Mouse (Mus musculus) cerebellum, adult 9-11 months (tissue): ENCODE results near the gene Snx3.

Source experiments
- DNase-seq: peaks from one replicate; pipeline ENCODE4 v3.0.0; 2022

The Snx3 gene

GRCm38 (mm10) chr10:42501775-42502348 is at the start of gene Snx3:
TSS of gene Snx3 (plus strand) at chr10:42502030.
- DNase-seq = peak; percentile 98

- no peak for DNase-seq
Observed at GRCm38 (mm10) chr10:42454266-42454665, 47.6 kb upstream of the Snx3 start.

- DNase-seq = no peak
Observed at GRCm38 (mm10) chr10:42454690-42455089, 47.1 kb upstream of the Snx3 start.

GRCm38 (mm10) chr10:42455981-42456380 is 45.8 kb upstream of the Snx3 start:
- no peak for DNase-seq

DNA sequence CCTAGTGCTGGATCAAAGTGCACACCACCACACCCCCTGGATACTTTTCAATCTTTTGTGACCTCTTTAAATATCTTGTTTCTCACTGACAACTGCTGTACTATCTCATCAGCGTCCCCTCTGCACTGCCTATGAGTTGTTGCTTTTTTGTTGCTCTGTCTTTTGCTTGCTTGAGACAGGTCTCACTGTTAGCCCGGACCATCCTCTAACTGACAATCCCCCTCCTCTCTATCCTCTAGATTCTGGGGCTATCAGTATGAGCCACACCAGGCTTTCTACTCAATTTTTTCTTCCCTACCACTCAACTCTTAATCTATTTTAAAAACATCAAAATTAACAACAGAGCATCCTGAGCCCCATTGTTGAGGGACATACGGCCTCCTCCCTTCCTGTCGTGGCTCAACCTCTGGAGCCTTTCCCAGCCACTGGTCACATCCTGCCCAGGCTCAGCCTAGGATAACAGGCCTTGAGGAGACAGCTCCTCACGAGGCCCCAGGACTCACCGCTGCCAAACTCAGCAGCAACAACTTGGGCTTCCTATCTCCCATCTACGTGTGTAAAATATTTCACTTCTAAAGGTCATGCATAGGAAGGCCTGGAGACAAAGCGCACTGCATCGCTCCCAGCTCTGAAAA is 44.2 kb upstream of the Snx3 start:
- no peak for DNase-seq

- no peak for DNase-seq
Observed at GRCm38 (mm10) chr10:42464224-42464623, 37.6 kb upstream of the Snx3 start.

DNA sequence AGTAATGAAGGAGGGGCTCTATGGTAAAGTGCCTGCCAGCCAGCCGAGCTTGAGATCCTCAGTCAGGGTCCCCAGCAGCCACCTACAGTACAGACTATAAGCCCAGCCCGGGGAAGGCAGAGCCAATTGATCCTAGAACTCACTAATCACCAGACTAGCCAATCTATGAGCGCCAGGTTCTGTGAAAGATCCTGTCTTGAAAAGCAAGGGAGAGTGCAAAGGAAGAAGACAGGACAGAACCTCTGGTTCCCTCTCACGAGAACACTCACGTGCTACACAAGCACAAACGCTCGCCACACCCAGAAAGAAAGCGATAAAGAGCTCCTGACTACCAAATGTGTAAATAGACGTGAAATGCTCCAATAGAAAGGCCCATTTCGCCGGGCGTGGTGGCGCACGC is 37.0 kb upstream of the Snx3 start:
- DNase-seq = no peak

DNA sequence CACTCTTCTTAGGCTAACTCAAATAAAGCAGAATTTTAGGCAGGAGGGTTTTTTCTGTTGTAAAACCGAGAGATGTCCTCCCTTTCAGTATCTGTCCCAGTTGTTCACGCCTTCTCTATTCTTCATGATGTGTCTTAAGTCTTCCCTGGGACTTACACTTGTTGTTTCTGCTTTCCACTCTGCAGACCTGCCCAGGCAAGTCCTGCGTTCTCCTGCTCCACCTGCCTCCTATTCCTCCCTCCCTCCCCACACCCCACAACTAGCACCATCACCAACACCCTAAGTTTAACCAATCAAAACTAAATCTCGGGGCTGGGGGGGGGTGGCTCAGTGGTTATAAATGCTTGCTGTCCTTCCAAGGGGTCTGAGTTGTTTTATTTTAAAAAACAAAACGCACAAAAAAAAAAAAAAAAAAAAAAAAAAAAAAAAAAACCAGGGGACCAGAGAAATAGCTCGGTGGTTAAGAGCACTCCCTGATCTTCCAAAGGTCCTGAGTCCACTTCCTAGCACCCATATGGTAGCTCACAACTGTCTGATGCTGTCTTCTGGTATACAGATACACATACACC is 26.8 kb upstream of the Snx3 start:
- DNase-seq = no peak

DNA sequence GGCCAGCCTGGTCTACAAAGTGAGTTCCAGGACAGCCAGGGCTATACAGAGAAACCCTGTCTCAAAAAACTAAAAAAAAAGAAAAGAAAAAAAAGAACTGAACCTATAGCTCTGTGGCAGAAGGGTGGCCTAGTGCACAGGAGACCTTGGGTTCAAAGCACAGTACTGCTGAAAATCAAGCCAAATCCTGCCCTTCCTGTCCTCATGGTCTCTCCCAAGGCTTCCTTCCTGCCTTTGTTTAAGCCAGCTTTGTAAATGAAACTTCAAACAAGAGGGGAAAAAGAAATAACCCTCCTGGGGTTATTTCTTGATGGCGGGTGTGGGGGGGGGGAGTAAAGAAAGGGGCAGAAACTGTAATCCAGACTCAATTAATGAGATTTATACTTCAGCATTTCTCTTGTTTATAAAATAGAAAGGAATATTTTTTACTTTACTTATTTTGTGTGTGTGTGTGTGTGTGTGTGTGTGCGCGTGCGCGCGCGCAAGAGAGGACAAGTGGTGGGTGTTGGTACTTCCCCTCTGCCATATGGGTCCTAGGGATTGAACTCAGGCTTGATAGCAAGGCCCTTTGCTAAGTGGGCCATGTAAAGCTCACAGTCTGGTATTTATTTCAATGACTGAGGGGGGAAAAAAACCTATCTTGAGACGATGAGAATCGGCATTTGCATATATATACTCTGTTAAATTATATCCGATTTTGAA is 24.9 kb upstream of the Snx3 start:
- no peak for DNase-seq

DNA sequence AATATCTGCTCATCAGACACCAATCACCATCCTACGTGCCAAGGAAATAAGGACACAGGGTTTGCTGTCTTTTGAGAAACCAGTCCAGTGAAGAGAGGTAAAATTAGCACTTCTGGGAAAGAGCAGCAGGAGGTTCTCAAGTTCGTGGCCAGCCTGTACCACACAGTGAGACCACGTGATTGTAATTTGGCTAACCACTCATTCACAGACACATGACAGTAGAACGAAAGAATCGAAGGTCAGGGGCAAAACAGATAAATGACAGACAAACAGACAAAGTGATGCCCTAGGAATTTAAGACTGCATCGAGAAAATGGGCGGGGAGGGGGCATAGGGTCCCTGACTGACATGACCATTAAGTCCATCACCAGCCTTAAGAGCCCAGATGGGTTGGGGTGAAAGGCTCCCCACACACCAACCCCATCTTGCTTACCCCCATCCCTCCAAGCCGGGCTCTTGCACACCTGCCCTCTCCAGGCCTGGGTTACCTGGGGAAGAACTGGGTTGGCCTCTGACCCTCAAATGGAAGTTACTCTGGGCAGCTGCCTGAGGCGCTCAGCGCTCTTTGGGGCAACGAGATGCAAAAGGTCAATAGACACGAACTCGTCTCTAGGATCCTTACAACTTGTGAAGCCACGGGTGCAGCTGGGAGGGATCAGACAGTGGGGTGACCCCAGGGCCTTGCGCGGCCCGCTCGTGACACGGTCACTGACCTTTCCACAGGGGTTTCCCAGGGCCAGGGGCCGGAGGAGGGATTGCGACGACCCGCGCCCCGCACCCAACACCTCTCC is 24.1 kb upstream of the Snx3 start:
- no peak for DNase-seq

GRCm38 (mm10) chr10:42478341-42478720 is 23.5 kb upstream of the Snx3 start, which contains the start of gene Afg1l:
TSS of gene Afg1l (minus strand) at chr10:42478565.
- peak; percentile 95 for DNase-seq

DNA sequence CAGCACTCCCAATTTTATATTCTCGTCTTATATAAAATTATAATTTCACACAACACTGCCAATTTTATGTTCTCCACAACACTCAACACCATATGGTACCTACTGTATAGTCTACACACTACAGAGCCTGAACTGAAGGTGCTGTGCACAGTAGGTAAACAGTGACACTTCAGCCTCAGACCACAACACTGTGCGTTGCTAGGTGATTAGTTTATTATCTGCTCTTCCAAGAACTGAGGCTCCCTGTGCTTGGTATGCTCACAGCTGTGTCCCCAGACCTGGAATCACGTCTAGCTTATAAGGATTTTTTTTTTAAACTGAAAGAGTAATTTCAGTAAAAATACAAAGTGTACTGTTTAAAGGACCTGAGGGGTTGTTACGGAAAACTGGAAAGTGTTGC is 21.1 kb upstream of the Snx3 start:
- no peak for DNase-seq

- DNase-seq = no peak
Observed at GRCm38 (mm10) chr10:42488606-42489296, 13.1 kb upstream of the Snx3 start.

DNA sequence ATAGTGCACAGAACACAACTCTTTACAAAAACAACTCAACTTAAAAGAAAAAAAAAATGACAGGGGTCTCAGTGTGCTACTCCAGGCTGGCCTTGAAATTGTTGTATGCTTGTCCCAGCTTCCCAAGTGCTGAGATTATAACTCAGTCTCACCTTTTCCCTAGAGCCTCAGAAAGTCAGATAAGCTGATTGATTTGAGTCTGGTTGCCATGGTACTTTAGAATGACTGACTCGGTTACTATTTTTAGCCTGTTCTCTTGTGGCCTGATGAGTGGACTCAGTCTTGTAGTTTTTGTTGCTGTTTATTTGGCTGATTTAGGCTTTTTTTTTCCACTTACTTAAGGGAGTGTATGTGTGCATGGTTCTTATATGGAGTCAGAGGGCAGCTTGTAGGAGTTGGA is 10.7 kb upstream of the Snx3 start:
- no peak for DNase-seq

- no peak for DNase-seq
Observed at GRCm38 (mm10) chr10:42492027-42492771, 9.6 kb upstream of the Snx3 start.

GRCm38 (mm10) chr10:42493000-42493399 is 8.8 kb upstream of the Snx3 start:
- DNase-seq = no peak

GRCm38 (mm10) chr10:42500611-42501010 is 1.2 kb upstream of the Snx3 start:
- DNase-seq = peak; percentile 35

DNA sequence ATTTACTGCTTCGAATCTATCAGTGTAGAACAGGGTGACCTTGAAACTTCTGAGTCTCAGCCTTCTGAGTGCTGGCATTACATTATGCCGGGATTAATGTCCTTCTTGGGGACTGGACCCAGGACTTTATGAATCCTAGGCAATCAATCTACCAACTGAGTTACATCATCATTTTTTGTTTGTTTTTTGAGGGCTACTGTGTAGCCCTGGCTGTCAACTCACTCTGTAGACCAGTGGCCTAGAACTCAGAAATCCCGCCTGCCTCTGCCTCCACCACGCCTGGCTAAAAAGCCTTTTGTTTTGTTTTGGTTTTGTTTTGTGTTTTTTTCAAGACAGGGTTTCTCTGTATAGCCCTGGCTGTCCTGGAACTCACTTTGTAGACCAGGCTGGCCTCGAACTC is 669 bp upstream of the Snx3 start:
- no peak for DNase-seq

- DNase-seq = no peak
Observed at GRCm38 (mm10) chr10:42502349-42503111, 700 bp downstream of the Snx3 start.

GRCm38 (mm10) chr10:42504096-42504710 is 2.4 kb downstream of the Snx3 start:
- no peak for DNase-seq

GRCm38 (mm10) chr10:42510141-42510540 is 8.3 kb downstream of the Snx3 start:
- no peak for DNase-seq
